Mouse (Mus musculus) sigmoid colon, adult 10 weeks (tissue): ENCODE data around the gene 2510039O18Rik. TPM values are rescaled to one million over a fixed set of nuclear protein-coding genes. Genes with fewer than 3 reads are reported as not detected.

ENCODE experiments used
- polyA plus RNA-seq: library from polyadenylated mRNA; stranded (reverse); fragments of 350-450 nt; fragmentation: Illumina TruSeq; extraction: RNeasy Lipid Tissue Mini Kit (QIAGEN cat#74804); gene quantifications from one replicate; pipeline ENCODE4 v1.2.3, GENCODE M21; 2014; ENCODE audit warnings: low read depth, low replicate concordance

The 2510039O18Rik gene
- 16.7 TPM for polyA plus RNA-seq

GRCm38 (mm10) chr4:147940576-147941044 is at the start of gene 2510039O18Rik:
Gene 2510039O18Rik (plus strand): TSS chr4:147940895.

DNA sequence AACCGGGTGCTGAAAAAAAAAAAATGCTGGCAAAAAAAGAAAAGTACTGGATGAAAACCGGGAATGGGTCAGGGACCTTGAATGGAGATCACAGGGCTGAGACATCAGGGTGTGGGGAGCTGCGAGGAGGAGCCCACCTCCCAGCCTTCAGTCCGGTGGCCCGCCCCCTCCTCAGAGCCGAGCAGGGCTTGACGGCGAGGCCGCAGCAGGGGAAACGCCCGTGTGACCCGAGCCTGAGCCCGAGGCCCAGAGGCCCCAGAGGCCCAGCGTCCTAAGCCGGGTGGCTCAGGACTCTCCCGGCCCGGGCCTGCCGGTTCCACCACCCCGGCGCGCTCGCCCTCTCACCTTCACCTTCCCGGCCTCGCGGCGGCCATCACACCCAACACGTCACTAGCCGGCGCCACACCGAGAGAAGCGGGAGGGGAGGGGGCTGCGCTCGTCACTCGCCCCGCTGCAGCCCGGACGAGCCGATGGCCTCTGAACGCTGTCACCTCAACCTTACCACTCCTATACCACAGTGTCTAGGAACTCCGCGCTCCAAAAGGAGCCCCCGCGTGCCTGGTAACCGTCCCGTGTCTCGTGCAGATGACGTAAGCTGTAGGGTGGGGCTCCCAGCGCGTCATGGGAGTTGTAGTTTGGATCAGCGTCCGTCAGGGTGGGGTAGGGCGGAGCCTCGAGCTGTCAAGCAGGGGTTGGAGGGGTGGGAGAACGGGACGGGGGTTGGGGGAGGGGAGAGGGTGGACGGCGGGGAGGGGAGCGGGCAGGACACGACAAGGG is 36.2 kb upstream of the 2510039O18Rik start, which contains the start of gene Mfn2:
Gene Mfn2 (minus strand): TSS at position 392 of the 777 bp plus-strand sequence.

GRCm38 (mm10) chr4:147936331-147936954 is 4.3 kb upstream of the 2510039O18Rik start, which contains the start of gene Plod1:
Gene Plod1 (minus strand): TSS chr4:147936767.

DNA sequence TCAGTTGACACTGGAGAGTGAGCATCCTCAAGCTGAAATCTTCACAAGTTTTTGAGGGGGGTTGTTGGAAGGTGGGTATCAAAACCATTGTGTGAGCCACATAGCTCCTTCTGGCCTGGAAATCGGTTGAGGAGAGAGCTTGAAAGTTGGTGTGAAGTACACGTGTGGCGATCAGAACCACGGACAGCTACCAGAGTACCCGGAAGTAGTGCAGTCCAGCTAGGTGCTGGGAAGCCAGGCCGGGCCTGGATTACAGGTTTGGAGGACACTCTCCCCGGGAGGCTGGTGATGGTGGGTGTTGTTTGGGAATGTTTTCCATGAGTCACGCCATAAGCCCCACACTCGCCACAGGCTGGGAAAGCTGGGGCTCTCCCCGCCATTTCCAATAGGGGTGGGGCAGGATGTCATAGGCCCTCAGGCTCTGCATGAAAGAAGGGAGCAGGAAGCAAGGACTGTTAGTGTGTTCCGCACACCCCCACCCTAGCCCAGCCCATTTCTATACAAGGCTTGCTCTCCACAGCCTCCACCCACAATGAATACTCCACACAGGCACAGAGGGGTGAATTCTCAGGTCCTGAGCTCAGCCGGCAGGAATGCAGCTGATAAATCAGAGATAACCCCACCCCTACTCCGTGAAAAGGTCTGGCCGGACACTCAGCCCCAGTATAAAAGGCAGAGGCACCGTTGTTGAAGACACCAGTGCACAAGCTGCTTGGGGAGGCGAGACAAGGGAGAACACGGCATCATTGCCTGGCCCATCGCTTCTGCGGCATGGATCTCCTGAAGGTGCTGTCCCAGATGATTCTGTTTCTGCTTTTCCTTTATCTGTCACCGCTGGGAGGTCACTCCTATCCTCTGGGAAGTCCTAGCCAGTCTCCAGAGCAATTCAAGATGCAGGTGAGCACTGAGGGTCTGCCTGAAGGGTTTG is 44.8 kb downstream of the 2510039O18Rik start, which contains the start of gene Nppb:
Gene Nppb (plus strand): TSS at position 584 of the 928 bp plus-strand sequence.

Other genes starting within 250 kb of the 2510039O18Rik start
- not detected for gene Zfp534, start 238.3 kb upstream of the 2510039O18Rik start, polyA plus RNA-seq
- 110 TPM for gene Zfp984, start 131.1 kb upstream of the 2510039O18Rik start, polyA plus RNA-seq
- 28.7 TPM for gene Zfp933, start 92.5 kb upstream of the 2510039O18Rik start, polyA plus RNA-seq
- 1.2 TPM for gene Miip, start 72.1 kb upstream of the 2510039O18Rik start, polyA plus RNA-seq
- gene Fv1, start 71.9 kb upstream of the 2510039O18Rik start, polyA plus RNA-seq: 10.1 TPM
- 21.8 TPM for gene Mfn2, start 36.2 kb upstream of the 2510039O18Rik start, polyA plus RNA-seq
- gene Plod1, start 4.1 kb upstream of the 2510039O18Rik start, polyA plus RNA-seq: 1.1 TPM
- not detected for gene Nppb, start 44.9 kb downstream of the 2510039O18Rik start, polyA plus RNA-seq
- not detected for gene Nppa, start 59.8 kb downstream of the 2510039O18Rik start, polyA plus RNA-seq
- gene Clcn6, start 97.9 kb downstream of the 2510039O18Rik start, polyA plus RNA-seq: 2.4 TPM
- gene Mthfr, start 98.2 kb downstream of the 2510039O18Rik start, polyA plus RNA-seq: 2.0 TPM
- 11.2 TPM for gene Agtrap, start 147.1 kb downstream of the 2510039O18Rik start, polyA plus RNA-seq
- 1.2 TPM for gene Mad2l2, start 189.5 kb downstream of the 2510039O18Rik start, polyA plus RNA-seq
- gene Draxin, start 189.8 kb downstream of the 2510039O18Rik start, polyA plus RNA-seq: 0.16 TPM
- gene Fbxo6, start 211.2 kb downstream of the 2510039O18Rik start, polyA plus RNA-seq: 0.88 TPM
- 1.6 TPM for gene Fbxo44, start 219.6 kb downstream of the 2510039O18Rik start, polyA plus RNA-seq
- gene Fbxo2, start 219.7 kb downstream of the 2510039O18Rik start, polyA plus RNA-seq: not detected